Mouse (Mus musculus) adrenal gland, postnatal 0 days (tissue): Measurements from ENCODE around the gene Gab3. TPM values are rescaled to one million over a fixed set of nuclear protein-coding genes. Genes with fewer than 3 reads are reported as not detected.

Source experiments
- polyA plus RNA-seq: library from polyadenylated mRNA; unstranded; fragments of >200 nt; fragmentation: Nextera tagmentation; extraction: Ambion mirVana; gene quantifications from 2 replicates; pipeline ENCODE4 v1.2.1, GENCODE M21; 2015

Gene Gab3
- polyA plus RNA-seq = 2.0 and 3.3 TPM in 2 replicates

DNA sequence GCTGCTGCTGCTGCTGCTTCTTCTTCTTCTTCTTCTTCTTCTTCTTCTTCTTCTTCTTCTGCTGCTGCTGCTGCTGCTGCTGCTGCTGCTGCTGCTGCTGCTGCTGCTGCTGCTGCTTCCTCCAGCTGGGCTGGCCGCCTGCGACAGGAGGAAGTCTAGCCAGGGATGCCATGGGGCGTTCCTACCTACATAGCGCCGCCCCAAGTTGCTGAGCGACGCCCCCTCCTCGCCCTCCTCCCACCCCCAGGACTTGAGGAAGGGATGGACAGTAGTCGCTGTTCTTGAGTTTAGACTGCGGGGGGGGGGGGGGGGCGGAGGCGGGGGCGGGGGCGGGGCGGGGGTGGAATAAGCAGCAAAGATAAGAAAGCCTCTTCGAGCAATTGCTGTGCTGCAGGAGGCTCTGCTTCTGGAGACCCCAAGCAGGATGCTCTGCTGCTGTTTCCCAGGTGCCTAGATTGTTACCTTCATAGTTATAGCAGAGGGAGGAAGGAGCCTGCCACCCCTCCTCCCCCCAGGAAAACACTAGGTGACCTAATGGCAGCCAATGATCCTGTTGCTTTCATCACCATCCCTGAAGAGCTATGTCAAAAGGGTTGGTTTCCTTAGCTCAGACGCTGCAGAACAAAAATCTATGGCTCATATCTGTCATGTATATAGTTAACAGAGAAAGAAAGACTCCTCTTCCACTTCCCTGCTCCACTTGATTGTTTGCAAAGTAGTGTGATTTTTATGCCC is at the start of gene Gab3:
Gene Gab3, minus strand, starts transcription at position 685 of the 735 bp plus-strand sequence.

DNA sequence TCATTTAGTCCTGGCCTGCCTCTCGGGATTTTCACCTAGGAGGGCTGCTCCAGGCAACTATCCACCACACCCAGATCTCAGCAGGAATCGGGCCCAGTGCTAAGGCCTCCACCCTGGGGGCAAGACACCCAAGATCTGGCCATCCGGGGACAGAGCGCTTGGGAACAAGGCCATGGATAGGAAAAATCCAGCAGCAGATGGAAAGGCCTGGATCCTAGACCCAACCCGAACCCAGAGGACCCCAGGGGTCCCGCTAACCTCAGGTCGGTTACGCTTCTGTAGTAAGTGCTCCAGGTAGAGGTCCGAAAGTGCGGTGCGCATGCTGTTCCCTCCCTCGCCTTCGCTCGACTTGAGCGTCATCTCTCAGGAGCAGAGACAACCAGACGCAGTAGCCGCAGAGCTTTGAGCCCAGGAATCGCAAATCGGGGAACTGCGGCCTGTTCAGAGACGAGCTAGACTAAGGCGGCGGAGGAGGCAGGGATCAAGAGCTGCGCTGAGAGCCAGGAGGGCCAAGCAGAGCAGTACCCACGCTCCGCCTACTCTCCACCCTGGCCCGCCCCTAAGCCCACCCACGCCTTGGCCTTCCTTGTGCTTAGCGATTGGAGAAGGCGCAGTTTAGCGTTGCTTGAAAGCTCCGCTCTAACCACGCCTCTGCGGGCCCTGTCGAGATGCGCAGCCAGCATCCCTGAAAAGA is 45.4 kb upstream of the Gab3 start, which contains the start of gene Mpp1:
Gene Mpp1, minus strand, starts transcription at position 550 of the 694 bp plus-strand sequence.

DNA sequence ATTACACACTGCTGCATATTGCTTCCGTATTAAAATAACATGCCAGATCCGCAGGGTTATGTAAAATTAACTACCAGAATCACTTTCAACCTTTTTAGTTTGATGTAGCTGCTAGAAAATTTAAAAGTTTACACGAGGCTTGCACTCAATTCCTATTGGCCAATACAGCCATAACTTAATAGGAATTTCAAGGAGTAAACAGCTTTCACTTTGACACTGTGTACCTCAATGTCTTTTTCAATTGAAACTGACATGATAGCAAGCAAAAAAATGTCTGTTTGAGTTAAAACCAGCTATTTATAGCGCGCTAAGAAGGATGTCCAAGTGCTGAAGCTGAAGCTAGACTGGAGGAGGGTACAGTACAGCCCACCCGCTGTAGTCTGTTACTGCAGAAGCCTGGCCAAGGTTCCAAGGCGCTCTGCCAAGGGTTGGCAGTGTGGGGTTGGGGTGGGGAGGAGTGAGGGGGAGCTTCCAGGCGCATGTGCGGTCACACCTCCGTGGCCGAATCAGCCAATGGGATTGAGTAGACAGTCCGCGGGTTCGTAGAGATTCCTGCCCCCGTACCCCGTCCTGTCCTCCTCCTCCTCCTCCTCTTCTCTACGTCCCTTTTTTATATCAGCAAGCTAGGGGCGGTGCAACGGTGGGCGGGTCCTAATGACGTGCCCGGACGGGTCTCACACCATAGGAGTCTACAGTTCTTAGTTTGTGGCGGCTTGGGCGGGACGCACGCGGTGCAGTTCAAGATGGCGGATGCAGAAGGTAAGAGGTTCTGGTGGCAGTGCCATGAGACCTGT is 10.3 kb upstream of the Gab3 start, which contains the start of gene Dkc1:
Gene Dkc1, plus strand, starts transcription at position 486 of the 794 bp plus-strand sequence.

Other genes with a start within 250 kb of the Gab3 start
- gene Gm5936, start 248.3 kb downstream of the Gab3 start, polyA plus RNA-seq = 0.08 TPM in 1 of 2 replicates, not detected in the other
- 32.8 and 52.4 TPM in 2 replicates for gene Dkc1, start 10.4 kb upstream of the Gab3 start, polyA plus RNA-seq
- 38.6 and 58.5 TPM in 2 replicates for gene Mpp1, start 45.6 kb upstream of the Gab3 start, polyA plus RNA-seq
- not detected in 2 replicates for gene Smim9, start 78.3 kb upstream of the Gab3 start, polyA plus RNA-seq